Mouse (Mus musculus) E14TG2a.4 (cell line): ENCODE results near the gene Rps6ka5.

ENCODE experiments used
- H3K27me3 ChIP-seq: 2 replicates; pipeline ENCODE4 v1.6.1; 2014; ENCODE audit warnings: low read length, control low read depth; ENCODE audit not compliant: insufficient read depth
- H3K36me3 ChIP-seq: 2 replicates; pipeline ENCODE4 v1.6.1; 2014; ENCODE audit warnings: low read length, control low read depth; ENCODE audit not compliant: insufficient read depth
- H3K4me1 ChIP-seq: replicated peaks from 2 replicates; pipeline ENCODE4 v1.6.1; 2014; ENCODE audit warnings: low read depth, low read length, control low read depth
- H3K4me3 ChIP-seq: replicated peaks from 2 replicates; pipeline ENCODE4 v1.5.1; 2014; ENCODE audit warnings: mild to moderate bottlenecking, low read length
- H3K9me3 ChIP-seq: 2 replicates; pipeline ENCODE4 v1.6.1; 2014; ENCODE audit warnings: low read length, control low read depth
- NANOG ChIP-seq: IDR thresholded peaks from 2 replicates; pipeline ENCODE4 v1.6.1; 2014; ENCODE audit warnings: borderline replicate concordance, low read length, mixed read lengths

The Rps6ka5 gene

GRCm38 (mm10) chr12:100499469-100499868, 227.3 kb downstream of the Rps6ka5 start:
- Histone ChIP-seq H3K4me1 (peaks cover 32% of the 10 kb centered on the region), H3K4me3 (peak overlapping the region; percentile 58; the same call in 1 of the 2 replicates), H3K36me3 (peaks cover 56% of the 10 kb centered on the region), H3K9me3 (no peaks in the 10 kb centered on the region), H3K27me3 (no peaks in the 10 kb centered on the region)
- no peak for TF ChIP-seq NANOG
